ENCODE assay signal across 8 mouse cellular contexts in the genomic region with DNA sequence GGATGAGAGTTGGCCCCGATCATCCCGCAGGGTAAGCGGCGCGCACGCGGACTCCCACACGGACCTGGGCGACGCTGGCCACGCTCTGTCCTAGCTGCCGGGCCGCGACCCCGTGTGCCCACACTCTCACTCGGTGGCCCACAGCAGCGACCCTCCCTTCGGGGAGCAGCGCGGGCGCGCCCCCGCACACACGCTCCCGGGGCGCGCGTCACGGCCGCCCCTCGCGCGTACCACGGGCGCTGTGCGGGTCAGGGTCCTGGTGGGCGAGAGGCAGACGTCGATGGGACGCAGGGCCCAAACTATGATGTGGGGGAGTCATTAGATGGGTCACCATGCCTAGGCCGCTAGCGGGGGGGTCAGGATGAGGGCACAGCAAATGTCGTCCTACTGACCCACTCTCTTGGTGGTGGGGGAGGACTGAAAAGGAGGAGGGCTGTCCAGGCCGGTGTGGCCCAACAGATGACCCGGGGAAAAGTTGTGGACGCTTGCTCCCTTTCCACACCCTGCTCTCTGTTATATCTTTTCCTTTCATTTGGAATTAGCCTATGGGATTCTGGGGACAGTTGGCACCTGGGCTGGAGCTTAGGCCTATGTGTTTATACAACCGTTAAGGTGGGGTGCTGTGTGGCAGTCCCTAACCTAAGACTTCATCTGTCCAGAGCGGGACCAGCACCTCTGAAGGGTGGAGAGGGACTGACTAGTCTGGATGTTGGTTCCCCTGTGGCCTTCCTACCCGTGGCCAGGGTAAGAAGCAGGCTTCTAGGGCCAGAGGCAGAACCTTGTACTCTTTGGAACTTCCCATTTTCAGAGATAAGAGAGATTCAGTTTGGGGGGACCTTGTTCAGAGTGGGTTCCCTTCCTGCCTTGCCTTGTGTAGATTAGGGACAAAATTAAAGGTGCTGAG. TPM values are rescaled to one million over a fixed set of nuclear protein-coding genes. Genes with fewer than 3 reads are reported as not detected.
DNase-seq lines count a peak whose midpoint lies in the region; ATAC-seq and TF ChIP-seq lines count a peak whose summit lies in the region.

No protein-coding gene starts in this region.

- H3K36me3 ChIP-seq in hindbrain, embryonic 10.5 days: no peaks in the 10 kb centered on the region
- no peaks in the 10 kb centered on the region for H3K36me3 ChIP-seq in lung, embryonic 16.5 days (ENCODE audit: control insufficient read depth, insufficient read depth, low read length)
- H3K36me3 ChIP-seq in stomach, embryonic 16.5 days (ENCODE audit: control insufficient read depth, insufficient read depth, low read length): no peaks in the 10 kb centered on the region

- no peaks in the 10 kb centered on the region for H3K9me3 ChIP-seq in hindbrain, embryonic 10.5 days
- H3K9me3 ChIP-seq in lung, embryonic 16.5 days (ENCODE audit: control insufficient read depth, low read length): no peaks in the 10 kb centered on the region
- H3K9me3 ChIP-seq in stomach, embryonic 16.5 days (replicated peaks; ENCODE audit: control insufficient read depth, low read length): no peaks in the 10 kb centered on the region

- peak overlapping the region; percentile 93 for H3K27ac ChIP-seq in gastrocnemius, adult 2 months
- H3K27ac ChIP-seq in hindbrain, embryonic 10.5 days: peak overlapping the region; percentile 97
- peak overlapping the region; percentile 60 for H3K27ac ChIP-seq in lung, embryonic 16.5 days (ENCODE audit: low read length)
- H3K27ac ChIP-seq in stomach, embryonic 16.5 days (ENCODE audit: low read length): peak overlapping the region; percentile 53; the same call in 1 of the 2 replicates

- H3K27me3 ChIP-seq in hindbrain, embryonic 10.5 days (ENCODE audit: insufficient read depth, poor library complexity, severe bottlenecking): peaks cover 14% of the 10 kb centered on the region; the same call in 1 of the 2 replicates
- H3K27me3 ChIP-seq in lung, embryonic 16.5 days (ENCODE audit: control insufficient read depth, insufficient read depth, low read depth, low read length): no peaks in the 10 kb centered on the region
- no peaks in the 10 kb centered on the region; the same call in 1 of the 2 replicates for H3K27me3 ChIP-seq in stomach, embryonic 16.5 days (ENCODE audit: control insufficient read depth, insufficient read depth, low read length)

- H3K4me3 ChIP-seq in gastrocnemius, adult 2 months: peak overlapping the region; percentile 97
- H3K4me3 ChIP-seq in hindbrain, embryonic 10.5 days: peak overlapping the region; percentile 85
- H3K4me3 ChIP-seq in lung, embryonic 16.5 days (ENCODE audit: low read length): peak overlapping the region; percentile 85
- peak overlapping the region; percentile 80 for H3K4me3 ChIP-seq in stomach, embryonic 16.5 days (replicated peaks; ENCODE audit: low read length)

- TF ChIP-seq CTCF in gastrocnemius, adult 2 months (IDR thresholded peaks at IDR 0.05): no peak

- peak overlapping the region; percentile 92 for H3K9ac ChIP-seq in lung, embryonic 16.5 days (ENCODE audit: low read length)
- H3K9ac ChIP-seq in stomach, embryonic 16.5 days (ENCODE audit: low read length): peak overlapping the region; percentile 95

- H3K4me1 ChIP-seq in hindbrain, embryonic 10.5 days (replicated peaks): peaks cover 51% of the 10 kb centered on the region
- peaks cover 36% of the 10 kb centered on the region for H3K4me1 ChIP-seq in lung, embryonic 16.5 days (replicated peaks; ENCODE audit: control insufficient read depth, insufficient read depth, low read length)
- H3K4me1 ChIP-seq in stomach, embryonic 16.5 days (ENCODE audit: control insufficient read depth, insufficient read depth, low read length): peaks cover 42% of the 10 kb centered on the region

- peak; percentile 49 for ATAC-seq in common myeloid progenitor, adult 5-6 weeks (replicated peaks; ENCODE audit: low read depth, poor library complexity, severe bottlenecking)
- ATAC-seq in lung, embryonic 16.5 days (ENCODE audit: low read depth): peak; percentile 29; the same call in 1 of the 2 replicates
- peak; percentile 42 for ATAC-seq in stomach, embryonic 16.5 days (ENCODE audit: insufficient read depth, low FRiP score)

- DNase-seq in gastrocnemius, adult 2 months: peak; percentile 52
- DNase-seq in gastrocnemius, postnatal 25 days: no peak
- DNase-seq in CD4-positive helper T cell, adult 2 months (ENCODE audit: low read depth, low spot score): peak; percentile 49
- peak; percentile 54 for DNase-seq in hindbrain, embryonic 10.5 days (ENCODE audit: low spot score)
- DNase-seq in layer of hippocampus, adult 18-20 months (ENCODE audit: low spot score in 2 of 2): no peak

- 3% methylated on average over 49 of the region's 49 CpGs for WGBS in hindbrain, embryonic 10.5 days
- 2% methylated on average over 47 of the region's 49 CpGs for WGBS in lung, embryonic 16.5 days
- WGBS in stomach, embryonic 16.5 days: 2% methylated on average over 49 of the region's 49 CpGs

- H3K4me2 ChIP-seq in lung, embryonic 16.5 days (ENCODE audit: low read depth, low read length): peak overlapping the region; percentile 80
- peak overlapping the region; percentile 96 for H3K4me2 ChIP-seq in stomach, embryonic 16.5 days (ENCODE audit: low read depth, low read length)

- intact Hi-C loops in gastrocnemius, adult 2 months (cut with DNase I): loop anchor here (1.0 kb wide), 1 partner anchor 63 kb away; no protein-coding TSS in a partner anchor

RNA-seq across cellular contexts. Expression of a gene that starts 1.7 kb away (rescaled TPM):
- total RNA-seq in gastrocnemius, adult 2 months (2021): 10 to 100 TPM in 1 of 2 experiments, 1 to 10 TPM in 1; 5.8 to 11.4 TPM
- total RNA-seq in gastrocnemius, postnatal 25 days (2021): 1 to 10 TPM; 4.2 to 9.7 TPM
- 29.5 and 33.1 TPM in 2 replicates for total RNA-seq in common myeloid progenitor, adult 5-6 weeks (2017)
- polyA plus RNA-seq in hindbrain, embryonic 10.5 days (2016; fragmentation: Nextera tagmentation; extraction: Ambion mirVana): 16.6 and 18.0 TPM in 2 replicates
- polyA plus RNA-seq in lung, embryonic 16.5 days (2015; fragmentation: Nextera tagmentation; extraction: Ambion mirVana): 9.2 and 11.2 TPM in 2 replicates
- polyA plus RNA-seq in stomach, embryonic 16.5 days (2015; fragmentation: Nextera tagmentation; extraction: Ambion mirVana): 10.5 and 12.1 TPM in 2 replicates
- 10 to 100 TPM; 30.7 to 34.5 TPM for total RNA-seq in layer of hippocampus, adult 18-20 months (2021)

RNA-seq across cellular contexts. Expression of a gene that starts 25.6 kb away (rescaled TPM):
- under 1 TPM; 0.13 to 0.28 TPM for total RNA-seq in gastrocnemius, adult 2 months (2021)
- total RNA-seq in gastrocnemius, postnatal 25 days (2021): under 1 TPM; 0.31 to 0.43 TPM
- 3.3 and 3.6 TPM in 2 replicates for total RNA-seq in common myeloid progenitor, adult 5-6 weeks (2017)
- polyA plus RNA-seq in hindbrain, embryonic 10.5 days (2016; fragmentation: Nextera tagmentation; extraction: Ambion mirVana): 3.4 and 3.6 TPM in 2 replicates
- polyA plus RNA-seq in lung, embryonic 16.5 days (2015; fragmentation: Nextera tagmentation; extraction: Ambion mirVana): 3.5 and 3.6 TPM in 2 replicates
- polyA plus RNA-seq in stomach, embryonic 16.5 days (2015; fragmentation: Nextera tagmentation; extraction: Ambion mirVana): 2.6 and 2.7 TPM in 2 replicates
- total RNA-seq in layer of hippocampus, adult 18-20 months (2021): 1 to 10 TPM; 5.6 to 6.3 TPM

Comparison
In these comparisons a context has a peak if more than half of its experiments do, and no peak if none do; other contexts are left out.
1. DNase-seq: peak in gastrocnemius, adult 2 months (single experiment), CD4-positive helper T cell, adult 2 months (single experiment) and hindbrain, embryonic 10.5 days (single experiment); none in gastrocnemius, postnatal 25 days (single experiment) and layer of hippocampus, adult 18-20 months (0 of 2).
2. Peak in every context shown above with its lines, with median percentiles within 50 percentile points of each other: H3K27ac ChIP-seq, H3K4me3 ChIP-seq and ATAC-seq.